Mouse (Mus musculus): ENCODE data around the gene Mars. TPM values are rescaled to one million over a fixed set of nuclear protein-coding genes. Genes with fewer than 3 reads are reported as not detected.
A peak's percentile ranks its signal among the peaks of the same experiment; 100 is the strongest.

Mars gene
- polyA plus RNA-seq, 1 experiment from 2014 or later: 124 TPM

DNA sequence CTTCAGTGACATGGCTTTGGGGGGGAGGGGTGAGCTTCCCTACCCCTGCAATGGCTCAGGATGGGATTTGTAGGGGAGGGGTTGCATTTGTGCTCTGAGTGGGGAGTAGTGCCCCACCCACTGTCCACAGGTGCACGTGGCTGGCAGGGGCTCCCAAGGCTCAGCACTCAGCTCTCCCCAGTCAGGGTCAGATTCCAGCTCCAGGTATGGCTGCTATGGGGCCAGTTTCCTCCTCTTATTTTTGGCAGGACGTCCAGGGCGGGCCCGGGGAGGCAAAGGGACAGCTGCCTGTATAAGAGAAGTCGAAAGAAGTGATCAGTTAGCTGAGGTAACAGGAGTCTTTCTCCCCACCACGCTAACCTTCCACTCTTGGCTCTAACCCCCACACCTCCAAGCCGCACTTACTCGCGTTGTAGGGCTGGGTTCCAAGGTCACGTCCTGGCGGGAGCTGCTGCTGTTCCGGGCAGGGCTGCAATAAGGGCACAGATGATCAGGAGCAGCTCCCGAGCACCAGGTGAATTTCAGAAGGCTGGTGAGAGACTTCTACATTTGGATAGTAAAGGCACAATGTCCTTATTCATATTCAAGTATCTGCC is 28.9 kb downstream of the Mars start:
- no peak overlapping the region for H3K27ac ChIP-seq (ENCODE audit: low read depth)
- no peak for ATAC-seq (replicated peaks; ENCODE audit: low FRiP score, low TSS enrichment, low read depth)
- 73% methylated on average over 13 of the region's 13 CpGs for WGBS

DNA sequence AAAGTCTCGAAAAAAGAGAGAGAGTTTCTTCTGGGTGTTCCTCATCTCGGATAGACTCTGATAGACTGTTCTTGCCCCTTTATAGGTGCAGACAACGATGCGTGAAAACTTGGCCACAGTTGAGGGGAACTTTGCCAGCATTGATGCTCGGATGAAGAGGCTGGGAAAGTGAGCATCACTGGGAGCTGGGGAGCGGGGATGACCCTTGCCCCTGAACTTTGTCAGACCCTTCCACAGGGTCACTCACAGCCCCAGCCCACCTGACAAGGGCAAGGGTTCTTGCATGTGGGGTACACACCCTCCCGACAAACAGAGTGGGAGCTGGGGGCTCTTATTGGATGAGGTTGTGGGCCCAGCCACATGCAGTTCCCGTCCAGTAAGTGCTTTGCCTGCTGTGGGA is 30.3 kb downstream of the Mars start:
- Histone ChIP-seq H3K9ac (ENCODE audit: low read length) (no peak overlapping the region), H3K36me3 (ENCODE audit: control insufficient read depth, insufficient read depth, low read length) (peaks cover 94% of the 10 kb centered on the region), H3K9me3 (ENCODE audit: control insufficient read depth, low read length) (no peaks in the 10 kb centered on the region), H3K4me1 (replicated peaks; ENCODE audit: control insufficient read depth, insufficient read depth, low read length) (peaks cover 4% of the 10 kb centered on the region), H3K4me2 (ENCODE audit: low read length) (no peak overlapping the region), H3K4me3 (ENCODE audit: low read depth, low read length) (no peak overlapping the region), H3K27me3 (replicated peaks; ENCODE audit: control insufficient read depth, insufficient read depth, low read length) (no peaks in the 10 kb centered on the region), H3K27ac (ENCODE audit: low read depth) (no peak overlapping the region)
- ATAC-seq (replicated peaks; ENCODE audit: low FRiP score, low TSS enrichment, low read depth) (no peak), DNase-seq (ENCODE audit: low spot score) (no peak)
- 89% methylated on average over 8 of the region's 8 CpGs for WGBS

More for the DNA sequence above, 28.9 kb downstream of the Mars start:
- Histone ChIP-seq H3K27me3 (replicated peaks; ENCODE audit: control insufficient read depth, insufficient read depth, low read length) (no peaks in the 10 kb centered on the region), H3K36me3 (ENCODE audit: control insufficient read depth, insufficient read depth, low read length) (peaks cover 89% of the 10 kb centered on the region), H3K4me1 (replicated peaks; ENCODE audit: control insufficient read depth, insufficient read depth, low read length) (peaks cover 18% of the 10 kb centered on the region), H3K4me2 (ENCODE audit: low read length) (no peak overlapping the region), H3K4me3 (ENCODE audit: low read depth, low read length) (no peak overlapping the region), H3K9ac (ENCODE audit: low read length) (no peak overlapping the region), H3K9me3 (ENCODE audit: control insufficient read depth, low read length) (no peaks in the 10 kb centered on the region)
- no peak for DNase-seq (ENCODE audit: low spot score)

DNA sequence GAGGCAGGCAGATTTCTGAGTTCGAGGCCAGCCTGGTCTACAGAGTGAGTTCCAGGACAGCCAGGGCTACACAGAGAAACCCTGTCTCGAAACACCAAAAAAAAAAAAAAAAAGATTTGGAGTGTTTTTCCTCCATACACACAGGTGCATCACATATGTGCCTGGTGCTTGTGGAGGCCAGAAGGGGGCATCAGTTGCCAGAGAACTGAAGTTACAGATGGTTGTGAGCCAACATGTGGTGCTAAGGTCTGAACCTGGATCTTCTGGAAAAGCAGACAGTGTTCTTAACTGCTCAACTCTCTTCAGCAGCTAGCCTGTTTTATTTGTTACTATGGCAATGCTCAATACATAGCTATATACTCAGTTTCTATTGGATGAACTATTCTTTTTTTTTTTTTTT is 31.9 kb downstream of the Mars start:
- 100% methylated on average over 1 of the region's 2 CpGs for WGBS
- H3K4me1 ChIP-seq (replicated peaks; ENCODE audit: control insufficient read depth, insufficient read depth, low read length): no peaks in the 10 kb centered on the region
- no peak overlapping the region for H3K9ac ChIP-seq (ENCODE audit: low read length)
- DNase-seq (ENCODE audit: low spot score): no peak
- no peak overlapping the region for H3K4me3 ChIP-seq (ENCODE audit: low read depth, low read length)
- H3K27ac ChIP-seq (ENCODE audit: low read depth): no peak overlapping the region
- H3K9me3 ChIP-seq (ENCODE audit: control insufficient read depth, low read length): no peaks in the 10 kb centered on the region
- no peaks in the 10 kb centered on the region for H3K27me3 ChIP-seq (replicated peaks; ENCODE audit: control insufficient read depth, insufficient read depth, low read length)
- peaks cover 94% of the 10 kb centered on the region for H3K36me3 ChIP-seq (ENCODE audit: control insufficient read depth, insufficient read depth, low read length)
- ATAC-seq (replicated peaks; ENCODE audit: low FRiP score, low TSS enrichment, low read depth): no peak
- no peak overlapping the region for H3K4me2 ChIP-seq (ENCODE audit: low read length)

DNA sequence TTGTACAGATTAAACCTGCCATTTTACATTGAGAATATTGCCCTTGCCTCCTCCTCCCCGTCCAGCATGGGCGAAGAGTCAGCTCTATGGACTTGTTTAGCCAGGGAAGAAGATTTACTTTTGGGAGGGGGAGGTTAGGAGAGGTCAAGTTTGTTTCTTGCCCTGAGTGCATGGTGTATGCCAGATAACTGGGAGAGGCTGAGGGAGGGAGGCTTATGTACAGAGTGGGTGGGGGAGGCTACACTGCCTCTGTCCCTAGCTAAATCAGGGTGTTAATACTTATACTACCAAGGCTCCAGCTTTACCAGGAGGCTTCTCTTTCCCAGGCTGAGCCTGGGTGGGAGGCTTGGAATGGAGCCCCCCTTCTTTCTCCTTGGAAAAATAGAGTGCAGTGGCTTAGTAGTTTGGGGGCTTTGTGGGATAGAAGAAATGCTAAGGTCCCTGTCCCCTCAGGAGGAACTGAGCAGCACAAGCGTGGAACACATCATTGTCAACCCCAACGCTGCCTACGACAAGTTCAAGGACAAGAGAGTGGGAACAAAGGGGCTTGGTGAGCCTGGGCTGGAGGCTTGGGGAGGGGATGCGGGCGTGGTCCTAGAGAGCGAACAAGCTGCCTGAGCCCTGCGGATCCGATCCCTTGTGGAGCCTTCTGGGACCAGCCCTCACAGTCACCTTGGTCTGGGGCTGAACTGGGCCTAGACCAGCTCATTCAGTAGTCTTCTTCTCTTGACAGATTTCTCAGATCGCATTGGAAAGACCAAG is 37.1 kb downstream of the Mars start:
- Histone ChIP-seq H3K9ac (ENCODE audit: low read length) (no peak overlapping the region), H3K27ac (ENCODE audit: low read depth) (no peak overlapping the region), H3K27me3 (replicated peaks; ENCODE audit: control insufficient read depth, insufficient read depth, low read length) (no peaks in the 10 kb centered on the region), H3K36me3 (ENCODE audit: control insufficient read depth, insufficient read depth, low read length) (peaks cover 87% of the 10 kb centered on the region), H3K4me3 (ENCODE audit: low read depth, low read length) (no peak overlapping the region), H3K9me3 (ENCODE audit: control insufficient read depth, low read length) (no peaks in the 10 kb centered on the region), H3K4me1 (replicated peaks; ENCODE audit: control insufficient read depth, insufficient read depth, low read length) (no peaks in the 10 kb centered on the region), H3K4me2 (ENCODE audit: low read length) (no peak overlapping the region)
- no peak for DNase-seq (ENCODE audit: low spot score)
- 68% methylated on average over 11 of the region's 11 CpGs for WGBS
- peak; percentile 51; the same call in 1 of the 2 replicates for ATAC-seq (replicated peaks; ENCODE audit: low FRiP score, low TSS enrichment, low read depth)

DNA sequence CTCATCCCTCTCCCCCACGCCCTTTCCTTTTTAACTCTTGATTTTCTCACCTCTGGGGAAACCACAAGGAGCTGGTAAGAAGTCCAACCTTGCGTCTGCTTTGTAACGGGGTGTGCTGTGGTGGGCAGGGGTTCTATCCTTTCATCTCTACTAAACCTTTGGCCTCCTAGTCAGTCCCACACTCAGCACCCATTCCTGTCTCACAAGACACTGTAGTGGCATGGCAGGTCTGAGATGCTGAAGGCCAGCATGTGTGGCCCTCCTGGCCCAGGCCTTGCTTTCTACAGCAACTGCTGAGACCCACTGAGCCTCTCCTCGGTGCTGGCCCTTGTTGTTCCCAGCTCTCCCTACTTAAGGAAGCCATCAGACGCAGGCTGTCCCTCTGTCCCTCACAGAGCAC is 39.2 kb downstream of the Mars start:
- WGBS: 87% methylated on average over 5 of the region's 5 CpGs
- peaks cover 8% of the 10 kb centered on the region for H3K4me1 ChIP-seq (replicated peaks; ENCODE audit: control insufficient read depth, insufficient read depth, low read length)
- DNase-seq (ENCODE audit: low spot score) (no peak), ATAC-seq (replicated peaks; ENCODE audit: low FRiP score, low TSS enrichment, low read depth) (no peak)
- no peak overlapping the region for H3K27ac ChIP-seq (ENCODE audit: low read depth)
- H3K36me3 ChIP-seq (ENCODE audit: control insufficient read depth, insufficient read depth, low read length): peaks cover 76% of the 10 kb centered on the region
- H3K9me3 ChIP-seq (ENCODE audit: control insufficient read depth, low read length): no peaks in the 10 kb centered on the region
- H3K9ac ChIP-seq (ENCODE audit: low read length): no peak overlapping the region
- H3K27me3 ChIP-seq (replicated peaks; ENCODE audit: control insufficient read depth, insufficient read depth, low read length): no peaks in the 10 kb centered on the region
- no peak overlapping the region for H3K4me2 ChIP-seq (ENCODE audit: low read length)
- H3K4me3 ChIP-seq (ENCODE audit: low read depth, low read length): no peak overlapping the region

DNA sequence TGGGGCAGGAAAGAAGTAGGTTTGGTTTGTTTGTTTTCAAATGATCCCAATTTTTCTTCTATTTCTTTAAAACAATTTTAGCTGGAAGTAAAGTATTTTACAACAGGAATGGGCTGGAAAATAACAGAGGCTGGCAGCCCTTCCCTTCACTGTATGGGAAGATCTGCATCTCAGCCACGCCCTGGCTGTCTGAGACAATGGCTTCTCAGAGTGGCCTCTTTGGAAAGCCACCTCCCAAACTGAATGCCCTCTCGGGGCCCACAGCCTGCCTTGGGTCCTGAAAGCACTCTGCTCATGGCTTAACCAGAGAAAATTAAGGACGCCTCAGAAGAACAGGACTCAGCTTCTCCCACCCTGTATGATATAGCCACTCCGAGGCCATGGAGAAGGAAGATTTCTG is 41.7 kb downstream of the Mars start:
- Histone ChIP-seq H3K4me1 (replicated peaks; ENCODE audit: control insufficient read depth, insufficient read depth, low read length) (peaks cover 13% of the 10 kb centered on the region), H3K27me3 (replicated peaks; ENCODE audit: control insufficient read depth, insufficient read depth, low read length) (0 out of 2 replicates have a peak, but pooled peaks cover 2% of the 10 kb centered on the region), H3K36me3 (ENCODE audit: control insufficient read depth, insufficient read depth, low read length) (peaks cover 51% of the 10 kb centered on the region), H3K9me3 (ENCODE audit: control insufficient read depth, low read length) (no peaks in the 10 kb centered on the region), H3K9ac (ENCODE audit: low read length) (no peak overlapping the region), H3K4me2 (ENCODE audit: low read length) (no peak overlapping the region), H3K4me3 (ENCODE audit: low read depth, low read length) (no peak overlapping the region), H3K27ac (ENCODE audit: low read depth) (no peak overlapping the region)
- 78% methylated on average over 4 of the region's 4 CpGs for WGBS
- DNase-seq (ENCODE audit: low spot score) (no peak), ATAC-seq (replicated peaks; ENCODE audit: low FRiP score, low TSS enrichment, low read depth) (no peak)

DNA sequence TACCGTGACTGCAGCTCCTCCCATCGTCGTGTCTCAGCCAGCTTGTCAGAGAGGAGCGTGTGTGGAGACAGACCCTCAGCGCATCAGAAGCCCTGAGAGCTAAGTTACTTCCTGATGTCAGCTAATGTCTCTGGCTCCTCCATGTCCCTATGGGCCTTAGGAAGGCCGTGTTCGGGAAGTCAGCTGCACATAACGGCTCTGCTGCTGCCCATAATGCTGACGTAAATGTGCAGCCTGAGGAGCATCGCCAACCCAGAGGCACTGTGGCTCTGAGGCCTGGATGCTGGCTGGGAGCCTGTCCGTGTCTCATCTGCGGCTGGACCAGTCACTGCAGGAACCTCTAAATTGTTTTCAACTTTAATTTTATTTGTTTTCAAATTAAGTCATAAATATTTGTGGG is 42.5 kb downstream of the Mars start:
- H3K4me3 ChIP-seq (ENCODE audit: low read depth, low read length): no peak overlapping the region
- H3K27ac ChIP-seq (ENCODE audit: low read depth): no peak overlapping the region
- peaks cover 13% of the 10 kb centered on the region for H3K4me1 ChIP-seq (replicated peaks; ENCODE audit: control insufficient read depth, insufficient read depth, low read length)
- ATAC-seq (replicated peaks; ENCODE audit: low FRiP score, low TSS enrichment, low read depth): no peak
- 84% methylated on average over 12 of the region's 12 CpGs for WGBS
- H3K9ac ChIP-seq (ENCODE audit: low read length): no peak overlapping the region
- H3K4me2 ChIP-seq (ENCODE audit: low read length): no peak overlapping the region
- H3K9me3 ChIP-seq (ENCODE audit: control insufficient read depth, low read length): no peaks in the 10 kb centered on the region
- H3K36me3 ChIP-seq (ENCODE audit: control insufficient read depth, insufficient read depth, low read length): peaks cover 44% of the 10 kb centered on the region
- peaks cover 6% of the 10 kb centered on the region; the same call in 1 of the 2 replicates for H3K27me3 ChIP-seq (replicated peaks; ENCODE audit: control insufficient read depth, insufficient read depth, low read length)
- no peak for DNase-seq (ENCODE audit: low spot score)

DNA sequence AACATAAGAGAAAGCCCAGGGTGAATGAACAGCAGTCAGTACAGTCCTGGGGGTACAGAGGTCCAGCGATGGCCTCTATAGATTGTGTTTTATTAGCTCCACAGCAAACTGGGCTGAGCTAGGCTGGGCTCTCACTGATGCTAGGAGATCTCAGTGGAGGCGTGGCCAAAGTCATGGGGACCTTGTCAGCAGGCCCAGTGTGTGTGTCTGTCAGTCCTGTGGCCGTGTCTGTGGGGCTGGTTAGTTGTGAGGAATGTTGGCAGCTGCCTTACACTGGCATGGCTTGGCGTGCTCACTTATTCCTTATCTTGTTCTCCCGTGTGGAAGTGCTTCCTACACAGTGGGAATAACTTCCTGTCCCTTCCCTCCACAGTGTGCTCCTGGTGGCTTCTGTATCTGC is 43.2 kb downstream of the Mars start:
- no peak overlapping the region for H3K4me2 ChIP-seq (ENCODE audit: low read length)
- H3K36me3 ChIP-seq (ENCODE audit: control insufficient read depth, insufficient read depth, low read length): peaks cover 43% of the 10 kb centered on the region
- H3K4me3 ChIP-seq (ENCODE audit: low read depth, low read length): no peak overlapping the region
- no peak overlapping the region for H3K27ac ChIP-seq (ENCODE audit: low read depth)
- ATAC-seq (replicated peaks; ENCODE audit: low FRiP score, low TSS enrichment, low read depth): no peak
- H3K27me3 ChIP-seq (replicated peaks; ENCODE audit: control insufficient read depth, insufficient read depth, low read length): peaks cover 10% of the 10 kb centered on the region
- 78% methylated on average over 5 of the region's 5 CpGs for WGBS
- peaks cover 13% of the 10 kb centered on the region for H3K4me1 ChIP-seq (replicated peaks; ENCODE audit: control insufficient read depth, insufficient read depth, low read length)
- no peak for DNase-seq (ENCODE audit: low spot score)
- no peaks in the 10 kb centered on the region for H3K9me3 ChIP-seq (ENCODE audit: control insufficient read depth, low read length)
- no peak overlapping the region; the same call in 1 of the 2 replicates for H3K9ac ChIP-seq (ENCODE audit: low read length)

DNA sequence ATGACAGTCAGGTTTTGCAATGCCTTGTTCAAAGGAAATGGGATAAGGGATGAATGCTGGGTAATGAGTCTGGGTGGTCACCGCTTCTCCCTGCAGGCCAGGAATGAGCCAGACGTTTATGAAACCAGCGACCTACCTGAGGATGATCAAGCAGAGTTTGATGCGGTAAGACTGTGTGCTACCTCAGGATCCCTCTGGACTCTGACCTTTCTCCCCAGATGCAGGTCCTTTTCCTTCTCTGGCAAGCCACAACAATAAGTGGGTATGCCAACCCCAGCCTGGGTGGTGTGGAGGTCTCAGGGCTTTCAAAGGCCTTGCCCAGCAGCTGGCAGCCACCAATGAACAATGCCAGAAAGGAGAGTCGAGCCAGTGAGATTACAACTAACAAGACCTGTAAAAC is 44.3 kb downstream of the Mars start:
- WGBS: 68% methylated on average over 5 of the region's 5 CpGs
- peaks cover 20% of the 10 kb centered on the region for H3K27me3 ChIP-seq (replicated peaks; ENCODE audit: control insufficient read depth, insufficient read depth, low read length)
- DNase-seq (ENCODE audit: low spot score): no peak
- H3K9ac ChIP-seq (ENCODE audit: low read length): peak overlapping the region; percentile 89
- no peak for ATAC-seq (replicated peaks; ENCODE audit: low FRiP score, low TSS enrichment, low read depth)
- H3K4me2 ChIP-seq (ENCODE audit: low read length): peak overlapping the region; percentile 94
- H3K4me3 ChIP-seq (ENCODE audit: low read depth, low read length): peak overlapping the region; percentile 86
- H3K36me3 ChIP-seq (ENCODE audit: control insufficient read depth, insufficient read depth, low read length): peaks cover 32% of the 10 kb centered on the region
- no peaks in the 10 kb centered on the region for H3K9me3 ChIP-seq (ENCODE audit: control insufficient read depth, low read length)
- peaks cover 18% of the 10 kb centered on the region for H3K4me1 ChIP-seq (replicated peaks; ENCODE audit: control insufficient read depth, insufficient read depth, low read length)
- no peak overlapping the region for H3K27ac ChIP-seq (ENCODE audit: low read depth)
